Mouse (Mus musculus): ENCODE results near the gene Ube2n. TPM values are rescaled to one million over a fixed set of nuclear protein-coding genes. Genes with fewer than 3 reads are reported as not detected.

The Ube2n gene
- total and polyA plus RNA-seq, 3 experiments, result 80.6 to 571 (median 212) TPM

DNA sequence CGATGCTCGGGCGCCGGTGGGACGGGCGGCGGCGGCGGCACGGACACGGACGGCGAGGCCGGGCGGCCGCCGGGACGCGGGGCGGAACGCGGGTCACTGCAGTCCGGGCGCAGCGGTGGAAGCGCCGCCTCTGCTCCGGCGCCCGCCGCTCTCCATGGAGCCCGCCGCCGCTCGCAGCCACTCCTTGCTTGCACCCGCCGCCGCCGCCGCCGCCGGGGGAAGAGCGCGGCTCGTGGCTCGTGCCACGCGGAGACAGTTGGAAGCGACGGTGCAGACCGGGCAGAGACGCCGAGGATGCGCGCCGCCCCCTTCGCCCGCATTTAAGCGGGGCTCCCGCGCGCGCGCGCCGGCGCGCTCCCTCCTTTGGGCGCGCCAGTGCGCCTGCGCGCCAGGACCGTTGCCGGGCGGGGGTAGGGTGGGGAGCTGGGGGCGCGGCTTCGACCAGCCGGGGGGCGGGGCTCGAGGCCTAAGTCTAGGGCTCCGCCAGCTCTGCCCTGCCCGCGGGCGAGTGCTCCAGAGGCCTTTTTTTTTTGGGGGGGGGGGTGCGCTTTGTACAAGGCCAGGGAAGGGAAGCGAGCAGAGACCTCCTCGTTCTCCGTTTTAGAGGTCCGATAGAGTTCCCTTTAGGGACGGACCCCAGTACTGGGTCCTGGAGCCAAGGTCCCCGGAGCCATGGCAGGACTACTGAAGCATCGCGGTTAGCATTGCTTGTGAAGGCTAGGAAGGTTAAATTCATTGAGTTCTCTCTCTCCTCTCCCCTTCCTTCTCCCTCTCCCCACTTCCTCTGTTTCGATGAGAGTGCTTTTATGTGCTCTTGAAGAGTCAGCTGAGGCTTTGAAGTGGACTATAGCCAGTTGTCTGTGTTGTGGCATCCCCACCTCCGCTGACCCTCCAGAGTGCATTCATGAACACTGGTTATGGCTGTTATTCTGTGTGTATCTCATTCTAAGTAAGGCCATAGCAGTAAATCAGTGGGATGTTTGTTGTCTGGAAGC is 49.2 kb downstream of the Ube2n start, which contains the start of gene Nudt4:
Gene Nudt4 (minus strand): TSS at position 296 of the 995 bp plus-strand sequence.
- Histone ChIP-seq H3K9me3 (replicated peaks; ENCODE audit: insufficient read depth, low read length) (no peaks in the 10 kb centered on the region), H3K79me2 (ENCODE audit: control insufficient read depth, insufficient read depth, low read length, poor library complexity) (peaks cover 29% of the 10 kb centered on the region), H3K4me3 (ENCODE audit: control insufficient read depth in 1 of 2, insufficient read depth in 1 of 2, low read depth in 2 of 2, low read length in 2 of 2) (peak within 1 kb of the TSS; percentile 75 to 96), H3K9ac (ENCODE audit: control insufficient read depth, low read depth, low read length, poor library complexity, severe bottlenecking) (peak within 1 kb of the TSS; percentile 98), H3K36me3 (ENCODE audit: control insufficient read depth in 1 of 2, insufficient read depth in 2 of 2, low read length in 2 of 2) (peaks cover 0 to 13% of the 10 kb centered on the region in 2 experiments; a peak in 2 of 4 replicates), H3K27me3 (ENCODE audit: control insufficient read depth in 1 of 2, insufficient read depth in 2 of 2, low read length in 2 of 2) (no peaks in the 10 kb centered on the region), H3K27ac (ENCODE audit: control insufficient read depth, low read depth, low read length) (peak within 1 kb of the TSS; percentile 40), H3K4me1 (ENCODE audit: control insufficient read depth in 1 of 2, insufficient read depth in 2 of 2, low read length in 2 of 2) (peaks cover 0 to 11% of the 10 kb centered on the region in 2 experiments; a peak in 1 of 4 replicates)
- peak; percentile 90 for DNase-seq (ENCODE audit: low read depth, low spot score)
- TF ChIP-seq NRF1 (IDR thresholded peaks at IDR 0.05; ENCODE audit: insufficient read depth, low read depth, low read length, poor library complexity, severe bottlenecking) (peak; percentile 87), MXI1 (IDR thresholded peaks at IDR 0.05; ENCODE audit: low read depth, low read length) (peak; percentile 69; the same call in 1 of the 2 replicates), TBP (IDR thresholded peaks at IDR 0.05; ENCODE audit: low read depth, low read length) (peak; percentile 24; the same call in 1 of the 2 replicates), POLR2A (IDR thresholded peaks at IDR 0.05; ENCODE audit: control insufficient read depth in 1 of 2, insufficient read depth in 1 of 2, low read depth in 1 of 2, low read length in 2 of 2, poor library complexity in 1 of 2) (peak; percentile 75 to 81; a peak in 3 of 4 replicates), NELFE (IDR thresholded peaks at IDR 0.05; ENCODE audit: low read depth, low read length) (peak; percentile 74), HCFC1 (IDR thresholded peaks at IDR 0.05; ENCODE audit: low read depth, low read length) (no peak), ELF1 (IDR thresholded peaks at IDR 0.05; ENCODE audit: low read depth, low read length) (no peak), MEF2A (IDR thresholded peaks at IDR 0.05; ENCODE audit: extremely low read depth, insufficient replicate concordance, low read depth, low read length, poor library complexity, severe bottlenecking) (no peak), ZNF384 (IDR thresholded peaks at IDR 0.05; ENCODE audit: low read depth, low read length) (0 out of 2 replicates have a peak, but pooled peaks have one; percentile 22), MAZ (IDR thresholded peaks at IDR 0.05; ENCODE audit: low read depth, low read length) (peak; percentile 51; the same call in 1 of the 2 replicates)

DNA sequence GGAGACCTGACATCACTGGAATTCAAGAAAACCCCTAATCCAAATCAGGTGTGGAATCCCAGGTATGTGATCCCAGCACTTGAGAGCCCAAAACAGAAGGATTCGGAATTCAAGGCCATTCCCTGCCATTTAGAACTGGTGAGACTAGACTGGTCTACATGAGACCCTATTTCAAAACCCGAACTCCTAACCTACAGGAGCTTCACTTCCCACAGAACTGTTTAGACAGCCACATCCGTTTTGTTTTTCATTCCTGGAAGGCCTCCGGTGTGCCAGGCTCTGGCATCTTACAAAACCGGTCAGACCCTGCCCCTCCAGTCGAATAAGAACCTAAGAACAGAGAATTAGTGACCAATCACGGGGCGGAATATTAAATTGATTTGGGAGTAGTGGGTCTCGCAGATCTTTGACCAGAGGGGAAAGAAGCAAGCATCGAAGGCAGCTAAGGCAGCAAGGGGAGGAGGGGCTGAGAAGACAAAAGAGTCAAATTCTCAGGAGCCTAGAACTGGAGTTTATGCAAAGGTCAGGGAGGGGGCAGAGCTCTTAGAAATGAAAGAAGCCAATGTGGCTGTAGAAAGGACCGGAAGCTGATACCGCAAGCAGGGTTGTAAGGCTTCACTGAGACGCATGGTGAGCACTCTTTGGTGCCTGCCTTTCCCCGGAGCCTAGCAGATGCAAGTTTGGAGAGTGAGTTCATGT is 50.4 kb downstream of the Ube2n start:
- TF ChIP-seq TBP (IDR thresholded peaks at IDR 0.05; ENCODE audit: low read depth, low read length) (no peak), MAFK (IDR thresholded peaks at IDR 0.05; ENCODE audit: borderline replicate concordance, low read depth, low read length) (no peak), MXI1 (IDR thresholded peaks at IDR 0.05; ENCODE audit: low read depth, low read length) (no peak), MAZ (IDR thresholded peaks at IDR 0.05; ENCODE audit: low read depth, low read length) (no peak), USF1 (IDR thresholded peaks at IDR 0.05; ENCODE audit: low read depth, low read length) (no peak), RCOR1 (IDR thresholded peaks at IDR 0.05; ENCODE audit: low read depth, low read length) (no peak), MAX (IDR thresholded peaks at IDR 0.05; ENCODE audit: low read length) (no peak), TCF12 (IDR thresholded peaks at IDR 0.05; ENCODE audit: low read depth, low read length) (no peak), MEF2A (IDR thresholded peaks at IDR 0.05; ENCODE audit: extremely low read depth, insufficient replicate concordance, low read depth, low read length, poor library complexity, severe bottlenecking) (no peak), ZNF384 (IDR thresholded peaks at IDR 0.05; ENCODE audit: low read depth, low read length) (no peak), POLR2A (IDR thresholded peaks at IDR 0.05; ENCODE audit: control insufficient read depth in 1 of 2, insufficient read depth in 1 of 2, low read depth in 1 of 2, low read length in 2 of 2, poor library complexity in 1 of 2) (no peak), ZKSCAN1 (IDR thresholded peaks at IDR 0.05; ENCODE audit: low read depth, low read length) (no peak), USF2 (IDR thresholded peaks at IDR 0.05; ENCODE audit: borderline replicate concordance in 1 of 2, insufficient read depth in 1 of 2, low read depth in 1 of 2, low read length in 2 of 2) (no peak), UBTF (IDR thresholded peaks at IDR 0.05; ENCODE audit: borderline replicate concordance, insufficient read depth, low read depth, low read length) (no peak), E2F4 (IDR thresholded peaks at IDR 0.05; ENCODE audit: borderline replicate concordance, low read depth, low read length) (no peak)
- peaks cover 27% of the 10 kb centered on the region for H3K79me2 ChIP-seq (ENCODE audit: control insufficient read depth, insufficient read depth, low read length, poor library complexity)
- no peaks in the 10 kb centered on the region for H3K27me3 ChIP-seq (ENCODE audit: control insufficient read depth in 1 of 2, insufficient read depth in 2 of 2, low read length in 2 of 2)
- H3K4me1 ChIP-seq (ENCODE audit: control insufficient read depth in 1 of 2, insufficient read depth in 2 of 2, low read length in 2 of 2), result peaks cover 0 to 14% of the 10 kb centered on the region in 2 experiments; a peak in 1 of 4 replicates
- no peak overlapping the region for H3K9ac ChIP-seq (ENCODE audit: control insufficient read depth, low read depth, low read length, poor library complexity, severe bottlenecking)
- no peak overlapping the region for H3K4me3 ChIP-seq (ENCODE audit: control insufficient read depth in 1 of 2, insufficient read depth in 1 of 2, low read depth in 2 of 2, low read length in 2 of 2)
- peaks cover 0 to 17% of the 10 kb centered on the region in 2 experiments; a peak in 2 of 4 replicates for H3K36me3 ChIP-seq (ENCODE audit: control insufficient read depth in 1 of 2, insufficient read depth in 2 of 2, low read length in 2 of 2)
- H3K9me3 ChIP-seq (replicated peaks; ENCODE audit: insufficient read depth, low read length), result no peaks in the 10 kb centered on the region
- no peak overlapping the region for H3K27ac ChIP-seq (ENCODE audit: control insufficient read depth, low read depth, low read length)
- DNase-seq (ENCODE audit: low read depth, low spot score), result no peak

Measured in MEL (cell line).